14 mouse cellular contexts compared by ENCODE assay signal in the genomic region with DNA sequence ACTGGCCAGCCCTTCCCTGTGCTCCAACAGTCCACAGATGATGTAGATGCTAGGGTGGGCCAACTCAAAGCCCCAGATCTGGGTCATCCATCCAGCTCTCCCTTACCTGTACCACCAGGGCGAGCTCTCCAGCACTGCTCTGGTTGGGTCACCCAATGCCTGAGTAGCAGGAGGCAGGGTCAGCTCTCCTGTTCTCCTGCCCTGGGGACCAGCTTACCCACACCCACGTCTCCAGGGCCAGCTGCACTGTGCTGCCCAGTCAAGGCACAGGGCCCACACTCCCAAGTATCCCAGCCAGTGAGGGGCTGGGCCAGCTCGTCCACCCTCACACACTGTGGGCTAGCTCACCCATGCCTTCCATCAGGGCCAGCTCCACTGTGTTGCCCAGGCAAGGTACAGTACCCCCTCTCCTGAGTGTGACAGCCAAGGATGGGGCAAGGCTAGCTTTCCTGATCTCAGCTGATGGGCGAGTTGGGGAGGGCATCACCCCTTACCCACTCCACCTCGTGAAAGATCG. TPM values are rescaled to one million over a fixed set of nuclear protein-coding genes. Genes with fewer than 3 reads are reported as not detected.
DNase-seq lines count a peak whose midpoint lies in the region; ATAC-seq and TF ChIP-seq lines count a peak whose summit lies in the region.
"Had no signal": no experiment of that assay in that cellular context is flagged by ENCODE, and none has a peak within 500 bp of the region (broad histone marks: within the 10 kb centered on the region; RNA-seq: fewer than 3 reads in every experiment).

No protein-coding gene starts in this region.

- no peak overlapping the region for H3K9ac ChIP-seq in heart, embryonic 13.5 days
- H3K9ac ChIP-seq in liver, embryonic 12.5 days = no peak overlapping the region
- H3K9ac ChIP-seq in liver, postnatal 0 days (replicated peaks) = no peak overlapping the region
- no peak overlapping the region for H3K9ac ChIP-seq in liver, embryonic 13.5 days
- H3K9ac ChIP-seq: intestine, embryonic 15.5 days had no signal

- H3K36me3 ChIP-seq in heart, embryonic 13.5 days = peaks cover 25% of the 10 kb centered on the region
- H3K36me3 ChIP-seq in liver, embryonic 12.5 days = peaks cover 33% of the 10 kb centered on the region
- H3K36me3 ChIP-seq in liver, postnatal 0 days (replicated peaks; ENCODE audit: insufficient read depth, low read length) = 0 out of 2 replicates have a peak, but pooled peaks cover 4% of the 10 kb centered on the region
- peaks cover 4% of the 10 kb centered on the region for H3K36me3 ChIP-seq in liver, embryonic 13.5 days
- H3K36me3 ChIP-seq: intestine, embryonic 15.5 days had no signal

- no peak overlapping the region for H3K4me2 ChIP-seq in heart, embryonic 13.5 days
- H3K4me2 ChIP-seq in liver, embryonic 12.5 days = no peak overlapping the region
- H3K4me2 ChIP-seq in liver, postnatal 0 days (ENCODE audit: low read depth, low read length) = no peak overlapping the region
- H3K4me2 ChIP-seq in liver, embryonic 13.5 days = no peak overlapping the region
- H3K4me2 ChIP-seq: intestine, embryonic 15.5 days had no signal

- DNase-seq in heart, adult 9 months (ENCODE audit: low spot score in 2 of 2) = no peak
- DNase-seq in liver, postnatal 0 days = no peak
- no peak for DNase-seq in liver, embryonic 13.5 days
- DNase-seq in spleen, postnatal 36 days (ENCODE audit: low spot score in 2 of 2) = no peak
- no peak for DNase-seq in ovary, postnatal 10 days (ENCODE audit: low spot score)
- DNase-seq: adrenal gland, postnatal 36 days; cerebellum, postnatal 14 days; gastrocnemius, postnatal 14 days; right cerebral cortex, postnatal 4 days had no signal

- H3K27me3 ChIP-seq in heart, embryonic 13.5 days (replicated peaks) = 0 out of 2 replicates have a peak, but pooled peaks cover 6% of the 10 kb centered on the region
- H3K27me3 ChIP-seq in liver, embryonic 12.5 days (replicated peaks) = no peaks in the 10 kb centered on the region
- H3K27me3 ChIP-seq in liver, postnatal 0 days (ENCODE audit: insufficient read depth, low read length) = no peaks in the 10 kb centered on the region
- no peaks in the 10 kb centered on the region for H3K27me3 ChIP-seq in liver, embryonic 13.5 days
- H3K27me3 ChIP-seq: intestine, embryonic 15.5 days had no signal

- no peak overlapping the region for H3K4me3 ChIP-seq in heart, embryonic 13.5 days
- no peak overlapping the region for H3K4me3 ChIP-seq in liver, embryonic 12.5 days
- no peak overlapping the region for H3K4me3 ChIP-seq in liver, postnatal 0 days (ENCODE audit: low read depth, low read length)
- H3K4me3 ChIP-seq in liver, embryonic 13.5 days (replicated peaks) = no peak overlapping the region
- H3K4me3 ChIP-seq: intestine, embryonic 15.5 days; left cerebral cortex, adult 2 months had no signal

- no peak overlapping the region for H3K27ac ChIP-seq in heart, embryonic 13.5 days (replicated peaks)
- no peak overlapping the region for H3K27ac ChIP-seq in liver, embryonic 12.5 days
- no peak overlapping the region for H3K27ac ChIP-seq in liver, postnatal 0 days (ENCODE audit: low read depth)
- no peak overlapping the region for H3K27ac ChIP-seq in liver, embryonic 13.5 days
- H3K27ac ChIP-seq: intestine, embryonic 15.5 days; left cerebral cortex, adult 2 months had no signal

- ATAC-seq in heart, embryonic 13.5 days (ENCODE audit: extremely low read depth, insufficient number of reproducible peaks, low FRiP score, low TSS enrichment) = 0 out of 2 replicates have a peak, but pooled peaks have one; percentile 14
- ATAC-seq in liver, embryonic 12.5 days = peak; percentile 54
- ATAC-seq in liver, postnatal 0 days = no peak
- 0 out of 2 replicates have a peak, but pooled peaks have one; percentile 29 for ATAC-seq in erythroblast, adult 5-6 weeks (replicated peaks; ENCODE audit: low FRiP score, poor library complexity, severe bottlenecking)
- ATAC-seq in liver, embryonic 13.5 days (ENCODE audit: low read depth) = peak; percentile 20; the same call in 1 of the 2 replicates
- ATAC-seq: intestine, embryonic 15.5 days had no signal

- no peaks in the 10 kb centered on the region for H3K4me1 ChIP-seq in heart, embryonic 13.5 days
- H3K4me1 ChIP-seq in liver, embryonic 12.5 days = peaks cover 12% of the 10 kb centered on the region; the same call in 1 of the 2 replicates
- no peaks in the 10 kb centered on the region for H3K4me1 ChIP-seq in liver, postnatal 0 days (ENCODE audit: insufficient read depth)
- H3K4me1 ChIP-seq in liver, embryonic 13.5 days (replicated peaks) = peaks cover 2% of the 10 kb centered on the region

- TF ChIP-seq CTCF in liver, postnatal 0 days (IDR thresholded peaks at IDR 0.05; ENCODE audit: low read depth) = no peak

- WGBS in heart, embryonic 13.5 days = 85% methylated on average over 6 of the region's 6 CpGs
- WGBS in liver, embryonic 12.5 days (ENCODE audit: insufficient replicate concordance) = 78% methylated on average over 6 of the region's 6 CpGs
- WGBS in liver, postnatal 0 days (ENCODE audit: insufficient replicate concordance) = 73% methylated on average over 6 of the region's 6 CpGs
- 76% methylated on average over 6 of the region's 6 CpGs for WGBS in liver, embryonic 13.5 days (ENCODE audit: insufficient replicate concordance)

- H3K9me3 ChIP-seq in heart, embryonic 13.5 days = no peaks in the 10 kb centered on the region
- H3K9me3 ChIP-seq in liver, embryonic 12.5 days (replicated peaks) = no peaks in the 10 kb centered on the region
- H3K9me3 ChIP-seq in liver, postnatal 0 days (ENCODE audit: low read length) = no peaks in the 10 kb centered on the region
- H3K9me3 ChIP-seq in liver, embryonic 13.5 days (replicated peaks) = no peaks in the 10 kb centered on the region
- H3K9me3 ChIP-seq: intestine, embryonic 15.5 days had no signal

- no peak for TF ChIP-seq EP300 in liver, postnatal 0 days (IDR thresholded peaks at IDR 0.05; ENCODE audit: low read depth)

RNA-seq across cellular contexts. Expression of a gene that starts 29.1 kb away (rescaled TPM):
- 11.0 and 12.4 TPM in 2 replicates for polyA plus RNA-seq in heart, embryonic 13.5 days (2015; fragmentation: Nextera tagmentation; extraction: Ambion mirVana)
- 14.6 and 17.3 TPM in 2 replicates for polyA plus RNA-seq in liver, embryonic 12.5 days (2016; fragmentation: Nextera tagmentation; extraction: Ambion mirVana)
- 7.7 and 8.6 TPM in 2 replicates for polyA plus RNA-seq in liver, postnatal 0 days (2015; fragmentation: Nextera tagmentation; extraction: Ambion mirVana)
- 1.3 and 2.5 TPM in 2 replicates for total RNA-seq in erythroblast, adult 5-6 weeks (2015; ENCODE audit: low replicate concordance)
- 1.1 and 3.0 TPM in 2 replicates for total RNA-seq in erythroblast, adult 5-6 weeks (2017; ENCODE audit: low replicate concordance)
- 12.4 and 13.1 TPM in 2 replicates for polyA plus RNA-seq in liver, embryonic 13.5 days (2015; fragmentation: Nextera tagmentation; extraction: Ambion mirVana)
